Mouse (Mus musculus) liver, adult 2 months (tissue): ENCODE measurements around the gene Tldc2.

Experiments used
- CTCF ChIP-seq: fragments of 200-500 bp; IDR thresholded peaks from 2 replicates; pipeline ENCODE4 v1.5.1; 2011; ENCODE audit warnings: low read depth, low read length, control low read depth
- POLR2A ChIP-seq: fragments of 200-500 bp; IDR thresholded peaks from 2 replicates; pipeline ENCODE4 v1.6.1; 2011; ENCODE audit warnings: low read length, control low read depth; ENCODE audit not compliant: insufficient read depth; ENCODE audit errors: extremely low read depth

DNA sequence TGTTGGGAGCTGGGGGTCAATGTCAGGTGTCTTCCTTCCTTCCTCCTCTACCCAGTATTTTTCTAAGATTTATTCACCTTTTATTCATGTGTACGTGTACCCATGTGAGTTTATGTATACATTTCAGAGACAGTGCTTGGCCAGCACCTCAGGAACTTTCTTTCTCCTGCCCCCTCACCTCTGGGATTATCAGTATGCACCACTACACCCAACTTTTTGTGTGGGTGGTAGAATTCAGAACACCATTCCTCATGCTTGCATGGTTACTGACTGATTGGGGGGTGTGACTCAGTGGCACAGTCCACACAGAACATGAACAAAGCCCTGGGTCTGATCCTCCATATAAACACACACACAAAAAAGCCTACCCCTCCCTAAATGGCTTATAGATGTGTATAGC is 45.2 kb downstream of the Tldc2 start:
- TF ChIP-seq POLR2A: no peak
- TF ChIP-seq CTCF: no peak
